Mouse (Mus musculus) ovary, postnatal 10 days (tissue): ENCODE data around the gene Gm815.

Experiments
- DNase-seq: peaks from one replicate; pipeline ENCODE4 v3.0.0; 2022; ENCODE audit warnings: low spot score

Gene Gm815

GRCm38 (mm10) chr19:26877180-26877775 lies 8.4 kb upstream of the Gm815 start:
- no peak for DNase-seq

- no peak for DNase-seq
Measured at GRCm38 (mm10) chr19:26879856-26880255, 5.8 kb upstream of the Gm815 start.

GRCm38 (mm10) chr19:26881866-26882427 lies 3.7 kb upstream of the Gm815 start:
- no peak for DNase-seq

GRCm38 (mm10) chr19:26888171-26888570 lies 2.5 kb downstream of the Gm815 start:
- DNase-seq, result no peak

GRCm38 (mm10) chr19:26891306-26891964 lies 5.8 kb downstream of the Gm815 start:
- no peak for DNase-seq

- no peak for DNase-seq
Measured at GRCm38 (mm10) chr19:26892861-26893260, 7.2 kb downstream of the Gm815 start.

GRCm38 (mm10) chr19:26902162-26902561 lies 16.5 kb downstream of the Gm815 start:
- no peak for DNase-seq

- no peak for DNase-seq
Measured at GRCm38 (mm10) chr19:26914245-26914644, 28.6 kb downstream of the Gm815 start.

- no peak for DNase-seq
Measured at GRCm38 (mm10) chr19:26920816-26921215, 35.1 kb downstream of the Gm815 start.

GRCm38 (mm10) chr19:26930295-26931283 lies 44.9 kb downstream of the Gm815 start:
- no peak for DNase-seq

GRCm38 (mm10) chr19:26934186-26934585 lies 48.5 kb downstream of the Gm815 start:
- no peak for DNase-seq
